ENCODE assay signal across 8 mouse cellular contexts in the genomic region with DNA sequence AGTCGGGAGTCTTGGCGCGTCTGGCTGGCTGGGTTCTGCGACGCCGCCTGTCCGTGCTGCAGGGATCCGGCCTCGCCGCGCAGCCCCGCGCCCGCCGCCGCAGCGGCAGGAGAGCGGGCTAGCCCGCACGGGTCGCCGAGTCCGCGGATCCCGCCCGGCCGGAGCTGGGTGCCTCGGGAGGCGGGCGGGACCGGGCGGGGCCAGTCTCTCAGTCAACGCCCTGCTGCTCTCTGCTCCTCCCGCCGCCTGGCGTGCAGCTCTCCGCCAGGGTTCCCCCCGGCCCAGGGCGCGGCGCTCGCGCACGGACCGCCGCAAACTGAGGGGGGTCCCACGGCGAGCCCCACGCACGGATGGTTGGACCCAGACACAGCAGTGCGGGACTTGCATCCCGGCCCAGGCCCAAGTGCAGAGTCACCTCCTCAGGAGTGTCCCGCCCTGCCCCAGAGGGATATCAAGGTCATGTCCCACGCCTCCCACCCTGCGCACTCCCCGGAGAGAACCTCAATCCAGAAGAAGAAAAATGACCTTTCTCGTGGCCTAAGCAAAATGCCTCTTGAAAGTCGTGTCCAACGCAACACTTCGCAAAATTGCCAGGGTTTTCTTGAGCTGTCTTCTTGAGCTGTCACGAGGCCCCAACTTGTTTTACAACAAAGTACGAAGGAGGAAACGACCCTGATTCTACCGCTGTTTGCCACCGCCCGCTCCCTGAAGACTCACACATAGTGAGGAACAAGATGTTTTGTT. TPM values are rescaled to one million over a fixed set of nuclear protein-coding genes. Genes with fewer than 3 reads are reported as not detected.
DNase-seq lines count a peak whose midpoint lies in the region; ATAC-seq and TF ChIP-seq lines count a peak whose summit lies in the region.

No protein-coding gene starts in this region.

- peak overlapping the region; percentile 97 for H3K4me2 ChIP-seq in embryonic facial prominence, embryonic 13.5 days
- H3K4me2 ChIP-seq in kidney, embryonic 15.5 days: peak overlapping the region; percentile 98

- DNase-seq in thymus, postnatal 14 days: peak; percentile 4
- DNase-seq in thymus, postnatal 10 days (ENCODE audit: low spot score in 2 of 2): no peak
- peak; percentile 18 to 33 for DNase-seq in heart, adult 9 months (ENCODE audit: low spot score in 2 of 2)
- peak; percentile 18 for DNase-seq in lung, adult 2 months
- peak; percentile 51 for DNase-seq in retina, postnatal 1 day

- peak overlapping the region; percentile 62 for H3K4me3 ChIP-seq in embryonic facial prominence, embryonic 13.5 days
- H3K4me3 ChIP-seq in kidney, embryonic 15.5 days (replicated peaks): peak overlapping the region; percentile 59
- peak overlapping the region; percentile 51 for H3K4me3 ChIP-seq in lung, adult 2 months (replicated peaks; ENCODE audit: extremely low read depth, low read depth, low read length)

- ATAC-seq in embryonic facial prominence, embryonic 13.5 days (ENCODE audit: insufficient number of reproducible peaks, insufficient read depth, low FRiP score, low TSS enrichment, low read depth): peak; percentile 74
- peak; percentile 89 for ATAC-seq in kidney, embryonic 15.5 days (replicated peaks; ENCODE audit: low FRiP score)
- no peak for ATAC-seq in monocyte, adult 5-6 weeks (replicated peaks; ENCODE audit: insufficient number of reproducible peaks, low FRiP score, low TSS enrichment, poor library complexity, severe bottlenecking)

- no peak overlapping the region for H3K27ac ChIP-seq in embryonic facial prominence, embryonic 13.5 days
- peak overlapping the region; percentile 55 for H3K27ac ChIP-seq in kidney, embryonic 15.5 days

- no peaks in the 10 kb centered on the region for H3K36me3 ChIP-seq in embryonic facial prominence, embryonic 13.5 days
- no peaks in the 10 kb centered on the region for H3K36me3 ChIP-seq in kidney, embryonic 15.5 days

- peaks cover 11% of the 10 kb centered on the region for H3K4me1 ChIP-seq in embryonic facial prominence, embryonic 13.5 days
- H3K4me1 ChIP-seq in kidney, embryonic 15.5 days: peaks cover 20% of the 10 kb centered on the region
- no peaks in the 10 kb centered on the region; the same call in 1 of the 2 replicates for H3K4me1 ChIP-seq in lung, adult 2 months (ENCODE audit: control insufficient read depth, insufficient read depth, low read length)

- H3K9ac ChIP-seq in embryonic facial prominence, embryonic 13.5 days: peak overlapping the region; percentile 65
- peak overlapping the region; percentile 51 for H3K9ac ChIP-seq in kidney, embryonic 15.5 days

- no peak for TF ChIP-seq POLR2A in lung, adult 2 months (IDR thresholded peaks at IDR 0.05; ENCODE audit: borderline replicate concordance, extremely low read depth, low read depth, low read length)

- H3K9me3 ChIP-seq in embryonic facial prominence, embryonic 13.5 days: no peaks in the 10 kb centered on the region
- no peaks in the 10 kb centered on the region for H3K9me3 ChIP-seq in kidney, embryonic 15.5 days (replicated peaks)

- H3K27me3 ChIP-seq in embryonic facial prominence, embryonic 13.5 days: peaks cover 63% of the 10 kb centered on the region
- peaks cover 36% of the 10 kb centered on the region for H3K27me3 ChIP-seq in kidney, embryonic 15.5 days

- no peak for TF ChIP-seq CTCF in lung, adult 2 months (IDR thresholded peaks at IDR 0.05; ENCODE audit: insufficient read depth, low read length)

- under 1% methylated on average over 59 of the region's 66 CpGs for WGBS in embryonic facial prominence, embryonic 13.5 days
- WGBS in kidney, embryonic 15.5 days: under 1% methylated on average over 58 of the region's 66 CpGs
- WGBS in lung, adult 2 months: 2% methylated on average over 66 of the region's 66 CpGs

RNA-seq across cellular contexts. Expression of a gene that starts 0.5 kb away (rescaled TPM):
- 1.4 and 2.7 TPM in 2 replicates for polyA plus RNA-seq in embryonic facial prominence, embryonic 13.5 days (2015; fragmentation: Nextera tagmentation; extraction: Ambion mirVana)
- 7.4 and 7.9 TPM in 2 replicates for polyA plus RNA-seq in kidney, embryonic 15.5 days (2015; fragmentation: Nextera tagmentation; extraction: Ambion mirVana)
- polyA plus RNA-seq in lung, adult 2 months (2012; rRNA removed): 8.2 and 10.0 TPM in 2 replicates
- 0.29 TPM in 1 of 3 replicates, not detected in the others for total RNA-seq in monocyte, adult 5-6 weeks (2017)

RNA-seq across cellular contexts. Expression of a gene that starts 58.4 kb away (rescaled TPM):
- polyA plus RNA-seq in embryonic facial prominence, embryonic 13.5 days (2015; fragmentation: Nextera tagmentation; extraction: Ambion mirVana): not detected in 2 replicates
- not detected in 2 replicates for polyA plus RNA-seq in kidney, embryonic 15.5 days (2015; fragmentation: Nextera tagmentation; extraction: Ambion mirVana)
- not detected in 2 replicates for polyA plus RNA-seq in lung, adult 2 months (2012; rRNA removed)
- 4.5 to 5.4 TPM in 2 of 3 replicates, not detected in the other for total RNA-seq in monocyte, adult 5-6 weeks (2017)

Comparison
In these comparisons a context has a peak if more than half of its experiments do, and no peak if none do; other contexts are left out.
1. DNase-seq: peak in thymus, postnatal 14 days (single experiment), heart, adult 9 months (2 of 2), lung, adult 2 months (single experiment) and retina, postnatal 1 day (single experiment); none in thymus, postnatal 10 days (0 of 2).
2. Peak in every context shown above with its lines, with median percentiles within 50 percentile points of each other: H3K4me3 ChIP-seq.